In the genomic region with DNA sequence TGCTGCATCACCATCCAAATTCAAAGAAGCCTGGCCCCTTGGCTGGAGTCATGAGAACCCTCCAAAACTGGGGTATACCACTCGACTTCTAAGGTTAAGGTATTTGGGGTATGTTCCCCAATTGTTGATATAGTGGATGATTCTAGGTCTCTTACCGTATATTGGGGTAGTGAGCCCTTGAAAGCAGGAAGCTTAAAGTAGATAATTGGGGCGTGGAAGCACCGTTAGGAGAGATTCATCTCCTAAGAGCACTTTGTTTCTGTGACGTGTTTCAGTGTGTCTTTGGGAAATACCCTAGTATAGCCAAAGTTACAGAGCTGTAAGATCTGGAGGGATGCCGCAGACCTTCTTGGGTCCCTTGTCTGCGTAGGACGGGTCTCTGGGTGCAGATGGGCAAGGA, we compare ENCODE assay signal across 50 mouse cellular contexts. TPM values are rescaled to one million over a fixed set of nuclear protein-coding genes. Genes with fewer than 3 reads are reported as not detected.
"Had no signal": no experiment of that assay in that cellular context is flagged by ENCODE, and none has a peak within 500 bp of the region (broad histone marks: within the 10 kb centered on the region; RNA-seq: fewer than 3 reads in every experiment).

No protein-coding gene starts in this region.

- H3K4me1 ChIP-seq: heart, embryonic 12.5 days; heart, embryonic 13.5 days; heart, embryonic 15.5 days; hindbrain, embryonic 10.5 days; hindbrain, embryonic 12.5 days; hindbrain, embryonic 13.5 days; hindbrain, embryonic 15.5 days; intestine, embryonic 15.5 days; kidney, embryonic 15.5 days had no signal

- H3K27me3 ChIP-seq: heart, embryonic 13.5 days; heart, embryonic 15.5 days; hindbrain, embryonic 12.5 days; hindbrain, embryonic 13.5 days; hindbrain, embryonic 15.5 days; intestine, embryonic 15.5 days; kidney, embryonic 15.5 days had no signal

- H3K9me3 ChIP-seq: heart, embryonic 13.5 days; heart, embryonic 15.5 days; hindbrain, embryonic 10.5 days; hindbrain, embryonic 12.5 days; hindbrain, embryonic 13.5 days; hindbrain, embryonic 15.5 days; intestine, embryonic 15.5 days; kidney, embryonic 15.5 days had no signal

- H3K27ac ChIP-seq: heart, embryonic 13.5 days; heart, embryonic 15.5 days; hindbrain, embryonic 10.5 days; hindbrain, embryonic 12.5 days; hindbrain, embryonic 13.5 days; hindbrain, embryonic 14.5 days; hindbrain, embryonic 15.5 days; hindbrain, postnatal 0 days; intestine, embryonic 15.5 days; kidney, embryonic 15.5 days; kidney, postnatal 0 days; layer of hippocampus, adult 2 months; left cerebral cortex, adult 2 months had no signal

- H3K36me3 ChIP-seq: heart, embryonic 12.5 days; heart, embryonic 13.5 days; heart, embryonic 15.5 days; hindbrain, embryonic 10.5 days; hindbrain, embryonic 12.5 days; hindbrain, embryonic 13.5 days; hindbrain, embryonic 15.5 days; intestine, embryonic 15.5 days; kidney, embryonic 15.5 days had no signal

- H3K9ac ChIP-seq: heart, embryonic 12.5 days; heart, embryonic 13.5 days; heart, embryonic 15.5 days; hindbrain, embryonic 12.5 days; hindbrain, embryonic 13.5 days; hindbrain, embryonic 14.5 days; hindbrain, embryonic 15.5 days; intestine, embryonic 15.5 days; kidney, embryonic 15.5 days had no signal

- H3K4me3 ChIP-seq: heart, embryonic 12.5 days; heart, embryonic 13.5 days; heart, embryonic 15.5 days; hindbrain, embryonic 10.5 days; hindbrain, embryonic 12.5 days; hindbrain, embryonic 13.5 days; hindbrain, embryonic 15.5 days; intestine, embryonic 15.5 days; kidney, embryonic 15.5 days; layer of hippocampus, adult 2 months; left cerebral cortex, adult 2 months had no signal

- DNase-seq: heart, postnatal 10 days; heart, postnatal 14 days; heart, postnatal 36 days; heart, postnatal 4 days; kidney, adult 11 months; kidney, adult 18-20 months; kidney, adult 2 months; kidney, adult 8-10 months; kidney, adult 9 months; kidney, postnatal 10 days; kidney, postnatal 14 days; kidney, postnatal 25 days; kidney, postnatal 36 days; kidney, postnatal 4 days; layer of hippocampus, adult 9-11 months; layer of hippocampus, postnatal 36 days had no signal

RNA-seq across cellular contexts. Expression of gene Trcg1, which starts 38.9 kb away (rescaled TPM):
- total RNA-seq: heart, postnatal 10 days; heart, postnatal 14 days; heart, postnatal 25 days; heart, postnatal 36 days; heart, postnatal 4 days; hematopoietic stem cell, adult 5-6 weeks; hindbrain, postnatal 0 days; layer of hippocampus, adult 2 months; layer of hippocampus, adult 8-10 months; layer of hippocampus, postnatal 10 days; layer of hippocampus, postnatal 14 days; layer of hippocampus, postnatal 25 days; layer of hippocampus, postnatal 36 days; left cerebral cortex, adult 18-20 months; left cerebral cortex, adult 2 months; left cerebral cortex, adult 8-10 months had no signal
- polyA plus RNA-seq: heart, embryonic 11.5 days; heart, embryonic 12.5 days; heart, embryonic 14.5 days; heart, embryonic 15.5 days; heart, embryonic 16.5 days; heart, postnatal 0 days; hindbrain, embryonic 10.5 days; hindbrain, embryonic 11.5 days; hindbrain, embryonic 12.5 days; hindbrain, embryonic 13.5 days; hindbrain, embryonic 14.5 days; hindbrain, embryonic 15.5 days; hindbrain, postnatal 0 days; inflammation-experienced regulatory T-cells, adult 6 months; intestine, embryonic 14.5 days; intestine, embryonic 15.5 days; intestine, embryonic 16.5 days; intestine, postnatal 0 days; kidney, adult 2 months; kidney, embryonic 14.5 days; kidney, embryonic 15.5 days; kidney, embryonic 16.5 days; large intestine, adult 2 months had no signal
